Mouse (Mus musculus) liver, embryonic 15.5 days (tissue): ENCODE results near the gene Ugt1a1. TPM values are rescaled to one million over a fixed set of nuclear protein-coding genes. Genes with fewer than 3 reads are reported as not detected.

Experiments used
- ATAC-seq: fragments of 200-750 bp; cut with Nextera tagmentation; 2 replicates; pipeline ENCODE4 v1.8.0; 2017; ENCODE audit warnings: moderate number of reproducible peaks, mild to moderate bottlenecking, moderate library complexity; ENCODE audit not compliant: insufficient read depth
- H3K27ac ChIP-seq: fragments of 300-500 bp; sonication (generic); replicated peaks from 2 replicates; pipeline ENCODE4 v1.5.1; 2015; ENCODE audit warnings: mild to moderate bottlenecking, inconsistent platforms
- H3K27me3 ChIP-seq: fragments of 300-500 bp; sonication (generic); 2 replicates; pipeline ENCODE4 v1.6.1; 2015; ENCODE audit warnings: mild to moderate bottlenecking, inconsistent platforms
- H3K36me3 ChIP-seq: fragments of 300-500 bp; sonication (generic); replicated peaks from 2 replicates; pipeline ENCODE4 v1.6.1; 2015; ENCODE audit warnings: moderate library complexity, mild to moderate bottlenecking, inconsistent platforms
- H3K4me1 ChIP-seq: fragments of 300-500 bp; sonication (generic); replicated peaks from 2 replicates; pipeline ENCODE4 v1.6.1; 2015; ENCODE audit warnings: inconsistent platforms
- H3K4me2 ChIP-seq: fragments of 300-500 bp; sonication (generic); 2 replicates; pipeline ENCODE4 v1.6.1; 2015; ENCODE audit warnings: moderate library complexity, mild to moderate bottlenecking, inconsistent platforms
- H3K4me3 ChIP-seq: fragments of 300-500 bp; sonication (generic); replicated peaks from 2 replicates; pipeline ENCODE4 v1.5.1; 2015; ENCODE audit warnings: mild to moderate bottlenecking, inconsistent platforms
- H3K9ac ChIP-seq: fragments of 300-500 bp; sonication (generic); 2 replicates; pipeline ENCODE4 v1.6.1; 2015; ENCODE audit warnings: moderate library complexity, mild to moderate bottlenecking, inconsistent platforms
- H3K9me3 ChIP-seq: fragments of 300-500 bp; sonication (generic); replicated peaks from 2 replicates; pipeline ENCODE4 v1.6.1; 2016; ENCODE audit warnings: inconsistent platforms
- WGBS: fragments of 180-500 bp; shearing (Covaris S2); methylation state at CpG from one replicate; pipeline ENCODE4 v1.1.7; 2015; ENCODE audit warnings: mixed read lengths; ENCODE audit not compliant: insufficient replicate concordance; 5-methylcytosine and 5-hydroxymethylcytosine counted together
- polyA plus RNA-seq: library from polyadenylated mRNA; unstranded; fragments of >200 nt; fragmentation: Nextera tagmentation; extraction: Ambion mirVana; gene quantifications from 2 replicates; pipeline ENCODE4 v1.2.1, GENCODE M21; 2015

Gene Ugt1a1
- polyA plus RNA-seq, 1 experiment from 2014 or later = 0.20 TPM

DNA sequence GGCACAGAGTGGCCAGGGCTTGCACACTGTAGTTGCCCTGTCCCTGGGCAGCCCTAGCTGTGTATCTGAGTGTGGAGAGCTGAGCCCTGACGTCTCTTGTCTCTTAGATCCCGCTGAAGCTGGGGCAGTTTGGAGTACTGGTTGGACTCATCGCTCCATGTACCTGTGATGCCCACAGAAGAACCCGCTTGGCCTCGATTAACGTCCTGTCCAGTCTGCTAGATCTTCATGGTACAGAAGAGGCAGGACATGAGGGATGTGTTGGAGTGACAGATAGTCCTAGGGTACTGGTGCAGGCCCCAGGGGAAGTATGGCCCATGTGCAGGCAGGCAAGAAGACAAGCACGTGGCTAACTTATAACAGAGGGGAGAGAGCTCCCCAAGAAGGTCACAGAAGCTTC is 37.8 kb downstream of the Ugt1a1 start:
- no peaks in the 10 kb centered on the region for H3K36me3 ChIP-seq
- H3K27me3 ChIP-seq = no peaks in the 10 kb centered on the region
- no peak overlapping the region for H3K4me3 ChIP-seq
- no peak overlapping the region for H3K27ac ChIP-seq
- 60% methylated on average over 7 of the region's 7 CpGs for WGBS
- no peaks in the 10 kb centered on the region for H3K4me1 ChIP-seq
- no peak for ATAC-seq
- H3K4me2 ChIP-seq = no peak overlapping the region
- no peak overlapping the region for H3K9ac ChIP-seq
- H3K9me3 ChIP-seq = peaks cover 48% of the 10 kb centered on the region; the same call in 1 of the 2 replicates

- Histone ChIP-seq H3K4me3 (no peak overlapping the region), H3K27ac (no peak overlapping the region), H3K9me3 (peaks cover 47% of the 10 kb centered on the region; the same call in 1 of the 2 replicates), H3K4me2 (no peak overlapping the region), H3K9ac (no peak overlapping the region), H3K27me3 (no peaks in the 10 kb centered on the region), H3K36me3 (no peaks in the 10 kb centered on the region), H3K4me1 (no peaks in the 10 kb centered on the region)
- 62% methylated on average over 5 of the region's 5 CpGs for WGBS
- ATAC-seq = no peak
Measured at GRCm38 (mm10) chr1:88250023-88250422, 38.3 kb downstream of the Ugt1a1 start.

- no peak overlapping the region for H3K4me3 ChIP-seq
- no peaks in the 10 kb centered on the region for H3K36me3 ChIP-seq
- no peaks in the 10 kb centered on the region for H3K27me3 ChIP-seq
- H3K27ac ChIP-seq = no peak overlapping the region
- WGBS = 59% methylated on average over 8 of the region's 8 CpGs
- 0 out of 2 replicates have a peak, but pooled peaks have one; percentile 1 for ATAC-seq
- H3K4me2 ChIP-seq = no peak overlapping the region
- no peaks in the 10 kb centered on the region for H3K4me1 ChIP-seq
- no peak overlapping the region for H3K9ac ChIP-seq
- peaks cover 42% of the 10 kb centered on the region; the same call in 1 of the 2 replicates for H3K9me3 ChIP-seq
Measured at GRCm38 (mm10) chr1:88253106-88253505, 41.3 kb downstream of the Ugt1a1 start.

- H3K4me1 ChIP-seq = no peaks in the 10 kb centered on the region
- ATAC-seq = 0 out of 2 replicates have a peak, but pooled peaks have one; percentile 22
- WGBS = 51% methylated on average over 6 of the region's 6 CpGs
Measured at GRCm38 (mm10) chr1:88253540-88253939, 41.8 kb downstream of the Ugt1a1 start.

DNA sequence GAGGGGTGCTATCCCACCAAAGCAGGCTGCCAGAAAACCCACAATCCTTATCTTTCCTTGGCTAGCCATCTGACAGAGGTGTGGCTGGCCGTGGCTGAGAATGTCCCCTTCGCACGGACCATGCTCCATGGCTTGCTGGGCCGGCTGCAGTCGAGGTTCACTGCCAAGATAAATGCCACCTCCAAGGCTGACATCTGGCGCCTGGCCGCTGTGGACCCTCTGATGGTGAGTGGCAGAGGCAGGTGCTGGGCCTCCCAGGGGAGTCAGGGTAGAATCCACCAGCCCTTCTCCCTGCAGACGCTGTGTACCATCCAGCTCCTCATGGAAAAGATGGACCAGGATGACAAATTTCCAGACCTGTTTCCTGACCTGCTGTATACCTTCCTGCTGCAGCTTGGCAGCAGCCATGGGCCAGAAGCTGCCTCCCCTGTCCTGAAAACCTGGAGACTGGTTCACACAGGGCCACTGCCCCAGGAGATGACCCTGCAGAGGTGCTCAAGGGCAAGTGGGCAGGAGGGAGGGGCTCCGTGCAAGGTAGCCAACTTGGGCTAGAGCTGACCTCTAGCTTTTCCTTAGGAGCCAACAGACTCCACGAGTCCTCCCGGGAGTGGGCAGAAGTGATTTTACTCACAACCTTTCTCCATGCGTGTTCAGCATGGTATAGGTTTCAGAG is 43.2 kb downstream of the Ugt1a1 start:
- H3K9ac ChIP-seq = no peak overlapping the region
- H3K4me1 ChIP-seq = peaks cover 10% of the 10 kb centered on the region
- no peak overlapping the region for H3K4me2 ChIP-seq
- peaks cover 29% of the 10 kb centered on the region; the same call in 1 of the 2 replicates for H3K9me3 ChIP-seq
- no peaks in the 10 kb centered on the region for H3K27me3 ChIP-seq
- no peak overlapping the region for H3K4me3 ChIP-seq
- H3K36me3 ChIP-seq = 0 out of 2 replicates have a peak, but pooled peaks cover under 1% of the 10 kb centered on the region
- WGBS = 63% methylated on average over 12 of the region's 12 CpGs
- no peak for ATAC-seq
- no peak overlapping the region for H3K27ac ChIP-seq

More at GRCm38 (mm10) chr1:88253540-88253939, 41.8 kb downstream of the Ugt1a1 start:
- Histone ChIP-seq H3K9ac (no peak overlapping the region), H3K9me3 (peaks cover 41% of the 10 kb centered on the region; the same call in 1 of the 2 replicates), H3K4me2 (no peak overlapping the region), H3K27me3 (no peaks in the 10 kb centered on the region), H3K36me3 (no peaks in the 10 kb centered on the region), H3K27ac (no peak overlapping the region), H3K4me3 (no peak overlapping the region)

- no peak overlapping the region for H3K9ac ChIP-seq
- H3K4me2 ChIP-seq = no peak overlapping the region
- WGBS = 55% methylated on average over 2 of the region's 2 CpGs
- ATAC-seq = no peak
- H3K4me1 ChIP-seq = peaks cover 15% of the 10 kb centered on the region
- H3K36me3 ChIP-seq = 0 out of 2 replicates have a peak, but pooled peaks cover 5% of the 10 kb centered on the region
- H3K9me3 ChIP-seq = peaks cover 25% of the 10 kb centered on the region; the same call in 1 of the 2 replicates
- no peak overlapping the region for H3K4me3 ChIP-seq
- no peak overlapping the region for H3K27ac ChIP-seq
- H3K27me3 ChIP-seq = no peaks in the 10 kb centered on the region
Measured at GRCm38 (mm10) chr1:88255466-88255857, 43.7 kb downstream of the Ugt1a1 start.

DNA sequence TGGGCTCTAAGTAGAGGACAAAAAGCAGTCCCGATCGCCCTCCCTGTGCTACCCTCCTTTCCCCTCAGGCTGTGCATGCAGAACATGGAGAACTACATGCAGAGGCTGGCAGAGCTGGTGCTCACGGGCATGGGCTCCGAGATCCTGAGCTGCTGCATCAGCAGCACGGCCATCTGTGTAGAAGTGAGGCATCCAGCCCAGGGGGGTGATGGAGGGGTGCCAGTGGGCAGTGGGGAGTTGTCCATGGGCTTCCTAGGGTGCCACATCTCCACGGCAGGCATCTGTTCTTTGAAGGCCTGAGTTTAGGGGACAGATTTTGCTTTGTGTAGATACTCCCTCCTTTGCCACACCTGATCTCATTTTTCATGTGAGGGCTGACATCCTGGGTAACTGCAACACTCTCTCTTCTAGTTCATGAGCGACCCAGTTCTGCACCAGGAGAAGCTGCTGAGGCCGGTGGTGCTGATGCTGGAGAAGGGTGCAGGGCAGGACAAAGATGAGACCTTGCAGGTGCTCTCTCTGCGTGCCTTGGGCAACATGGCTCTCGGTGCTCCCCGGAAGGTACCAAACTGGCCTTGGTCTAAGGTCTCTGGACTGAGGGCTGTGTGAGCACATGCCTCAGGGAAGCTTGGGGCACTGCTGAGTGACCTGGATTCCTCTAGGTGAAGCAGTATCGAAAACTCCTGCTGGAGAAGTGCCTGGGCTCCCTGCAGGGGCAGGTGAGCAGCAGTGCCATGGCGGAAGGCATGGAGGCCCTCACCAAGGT is 44.4 kb downstream of the Ugt1a1 start:
- Histone ChIP-seq H3K4me3 (no peak overlapping the region), H3K36me3 (peaks cover 12% of the 10 kb centered on the region), H3K4me2 (no peak overlapping the region), H3K9me3 (peaks cover 19% of the 10 kb centered on the region; the same call in 1 of the 2 replicates), H3K27me3 (no peaks in the 10 kb centered on the region), H3K9ac (no peak overlapping the region), H3K27ac (no peak overlapping the region), H3K4me1 (peaks cover 22% of the 10 kb centered on the region)
- WGBS = 62% methylated on average over 13 of the region's 13 CpGs
- ATAC-seq = no peak

- no peak overlapping the region for H3K27ac ChIP-seq
- peaks cover 31% of the 10 kb centered on the region for H3K4me1 ChIP-seq
- peaks cover 18% of the 10 kb centered on the region; the same call in 1 of the 2 replicates for H3K9me3 ChIP-seq
- no peaks in the 10 kb centered on the region for H3K27me3 ChIP-seq
- H3K36me3 ChIP-seq = peaks cover 21% of the 10 kb centered on the region
- no peak overlapping the region for H3K9ac ChIP-seq
- 55% methylated on average over 10 of the region's 10 CpGs for WGBS
- no peak for ATAC-seq
- no peak overlapping the region for H3K4me3 ChIP-seq
- no peak overlapping the region for H3K4me2 ChIP-seq
Measured at GRCm38 (mm10) chr1:88256886-88257663, 45.3 kb downstream of the Ugt1a1 start.

- peaks cover 38% of the 10 kb centered on the region for H3K4me1 ChIP-seq
- ATAC-seq = no peak
- H3K9me3 ChIP-seq = peaks cover 12% of the 10 kb centered on the region; the same call in 1 of the 2 replicates
- no peaks in the 10 kb centered on the region for H3K27me3 ChIP-seq
- no peak overlapping the region for H3K27ac ChIP-seq
- WGBS = 63% methylated on average over 6 of the region's 6 CpGs
- no peak overlapping the region for H3K4me3 ChIP-seq
- H3K9ac ChIP-seq = no peak overlapping the region
- H3K36me3 ChIP-seq = peaks cover 27% of the 10 kb centered on the region
- no peak overlapping the region for H3K4me2 ChIP-seq
Measured at GRCm38 (mm10) chr1:88257681-88258080, 45.9 kb downstream of the Ugt1a1 start.

DNA sequence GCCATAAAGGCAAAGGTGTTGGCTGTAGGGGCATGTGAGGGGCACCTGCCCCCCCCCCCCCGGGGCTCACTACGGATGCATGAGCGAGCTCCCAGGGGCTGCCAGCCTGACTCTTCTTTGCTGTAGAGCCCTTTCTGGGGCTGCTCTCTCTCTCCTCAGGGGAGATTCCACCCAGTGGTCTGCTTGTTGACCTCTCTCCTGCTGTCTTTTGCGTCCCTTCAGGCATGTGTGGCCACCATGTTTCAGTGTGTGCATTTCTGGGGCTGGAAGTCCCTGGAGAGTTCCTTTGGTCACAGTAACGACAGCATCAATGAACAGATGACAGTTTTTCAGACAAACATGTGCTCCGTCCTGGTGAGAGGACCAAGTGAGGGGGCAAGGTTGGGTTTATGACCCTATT is 46.6 kb downstream of the Ugt1a1 start:
- Histone ChIP-seq H3K27me3 (no peaks in the 10 kb centered on the region), H3K4me3 (no peak overlapping the region), H3K9me3 (0 out of 2 replicates have a peak, but pooled peaks cover 11% of the 10 kb centered on the region), H3K4me2 (no peak overlapping the region), H3K27ac (no peak overlapping the region), H3K4me1 (peaks cover 43% of the 10 kb centered on the region), H3K36me3 (peaks cover 33% of the 10 kb centered on the region), H3K9ac (no peak overlapping the region)
- no peak for ATAC-seq
- WGBS = 59% methylated on average over 6 of the region's 6 CpGs
